Mouse (Mus musculus) thymus, adult 18-20 months (tissue): ENCODE data around the gene Zfp385c.

ENCODE experiments used
- DNase-seq, 2 experiments: peaks; one replicate each; pipeline ENCODE4 v3.0.0; 2022; ENCODE audit warnings: mixed read lengths in 2 of 2

Zfp385c gene

DNA sequence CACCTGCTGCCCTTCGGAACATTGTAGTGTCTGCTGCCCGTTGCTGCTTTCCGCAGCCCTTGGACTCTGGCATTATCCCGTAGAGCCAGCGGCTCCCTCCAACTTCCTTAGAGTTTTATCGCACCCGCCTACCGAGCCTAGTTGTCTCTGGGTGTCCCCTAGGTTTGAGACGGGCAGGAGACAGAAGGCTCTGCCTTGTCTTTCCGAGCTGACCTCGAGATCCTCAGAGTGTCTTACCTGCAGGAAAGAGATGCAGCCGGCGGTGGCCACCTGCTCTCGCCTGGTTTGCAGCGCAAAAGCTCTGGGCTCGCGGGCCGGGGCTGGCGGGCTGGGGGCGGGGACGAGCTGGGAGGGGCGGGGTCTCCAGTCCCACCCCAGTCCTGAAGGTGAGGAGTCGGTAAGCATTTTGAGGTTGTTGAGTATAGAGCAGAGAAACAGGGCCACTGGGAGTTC lies at the start of gene Zfp385c:
TSS of gene Zfp385c (minus strand) at position 292 of the 453 bp plus-strand sequence.
- no peak for DNase-seq

DNA sequence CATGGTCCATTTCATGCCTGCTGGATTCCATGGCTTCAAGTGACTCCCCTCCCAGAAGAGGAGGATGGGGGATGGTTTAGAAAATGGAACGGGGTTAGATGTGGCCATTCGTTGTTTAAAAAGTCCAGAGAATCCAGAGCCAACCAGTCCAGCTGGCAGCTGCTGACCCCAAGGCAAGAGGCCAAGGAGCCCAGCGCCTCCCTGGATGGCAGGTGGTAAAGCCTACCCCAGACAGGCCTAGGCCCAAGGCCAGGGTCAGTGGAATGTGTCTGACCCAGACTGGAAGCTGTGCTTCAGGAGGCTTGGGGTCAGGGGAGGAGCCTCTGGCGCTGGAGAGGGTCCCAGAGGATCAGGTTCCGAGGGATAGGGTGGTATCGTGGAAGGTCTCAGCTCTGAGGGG lies 49.1 kb upstream of the Zfp385c start:
- DNase-seq: no peak

DNA sequence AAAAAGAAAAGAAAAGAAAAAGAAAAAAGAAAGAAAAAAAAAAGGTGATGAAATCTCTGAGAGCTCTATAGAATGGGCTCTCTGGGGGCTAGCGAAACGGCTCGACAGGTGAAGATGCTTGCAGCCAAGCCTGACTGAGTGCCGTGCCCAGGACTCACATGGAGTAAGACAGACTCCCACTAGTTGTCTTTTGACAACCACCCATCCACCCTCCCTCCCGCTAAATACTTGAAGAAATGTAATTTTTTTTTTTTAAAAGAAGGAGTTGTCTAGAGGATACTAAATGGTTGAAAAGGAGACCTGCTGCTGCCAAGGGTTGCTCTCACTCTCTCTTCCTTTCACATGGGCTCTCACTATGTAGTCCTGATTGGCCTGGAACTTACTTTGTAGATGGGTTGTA lies 46.5 kb upstream of the Zfp385c start:
- DNase-seq: no peak

DNA sequence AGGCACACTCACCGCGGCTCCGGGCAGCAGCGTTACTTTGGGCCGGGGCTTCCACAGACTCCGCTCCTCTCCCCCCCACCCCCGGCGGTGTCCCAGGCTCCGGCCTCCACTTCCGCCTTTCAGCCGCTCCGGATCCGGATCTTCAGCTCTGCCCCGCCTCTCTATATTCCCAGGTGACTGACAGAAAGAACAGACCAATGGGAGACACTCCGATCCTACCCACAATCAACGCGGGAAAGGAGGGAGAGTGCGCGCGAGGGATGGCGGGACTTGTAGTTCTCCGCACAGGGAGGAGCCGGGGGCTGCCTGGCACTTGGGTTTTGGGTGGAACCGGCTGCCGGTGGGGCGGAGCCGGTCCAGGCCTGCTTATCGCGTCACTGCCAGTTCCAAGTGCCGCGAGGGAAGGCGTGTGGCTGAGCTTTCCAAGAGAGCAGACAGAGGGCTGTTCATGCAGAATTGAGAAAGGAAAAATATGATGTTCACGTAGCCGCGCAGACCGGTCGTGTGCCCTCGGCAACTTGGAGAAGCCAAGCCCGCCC lies 45.9 kb upstream of the Zfp385c start, which contains the start of gene Rab5c:
TSS of gene Rab5c (minus strand) at position 150 of the 539 bp plus-strand sequence.
- peak; percentile 99 for DNase-seq

DNA sequence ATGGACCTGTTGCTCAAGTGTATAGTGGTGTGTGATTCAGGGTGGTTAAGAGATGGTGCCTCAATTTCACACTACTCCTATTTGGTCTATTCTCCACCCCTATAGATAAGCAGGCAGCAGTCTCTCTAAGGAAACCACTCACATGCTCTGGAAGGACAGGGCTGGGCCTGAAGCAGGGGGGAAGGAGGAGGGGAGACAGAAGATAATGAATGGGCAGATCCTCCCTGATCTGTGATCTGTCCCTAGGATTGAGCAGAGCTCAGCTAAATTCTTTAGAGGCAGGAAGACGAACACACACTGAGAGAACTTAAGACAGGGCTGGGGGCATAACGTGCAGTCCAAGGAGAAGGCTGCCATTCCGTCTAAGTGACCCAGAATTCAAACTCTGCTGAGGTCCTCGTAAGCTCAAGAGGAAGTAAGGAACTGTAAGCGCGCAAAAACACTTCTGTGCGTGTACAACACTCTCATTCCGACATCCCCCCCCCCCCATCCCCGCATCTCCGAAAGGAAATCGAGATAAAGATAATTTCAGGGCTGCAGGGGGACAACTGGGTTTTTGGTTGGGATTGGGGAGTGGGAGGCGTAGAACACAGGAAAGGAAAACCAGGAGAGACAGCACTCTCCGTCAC lies 45.0 kb upstream of the Zfp385c start:
- no peak for DNase-seq

DNA sequence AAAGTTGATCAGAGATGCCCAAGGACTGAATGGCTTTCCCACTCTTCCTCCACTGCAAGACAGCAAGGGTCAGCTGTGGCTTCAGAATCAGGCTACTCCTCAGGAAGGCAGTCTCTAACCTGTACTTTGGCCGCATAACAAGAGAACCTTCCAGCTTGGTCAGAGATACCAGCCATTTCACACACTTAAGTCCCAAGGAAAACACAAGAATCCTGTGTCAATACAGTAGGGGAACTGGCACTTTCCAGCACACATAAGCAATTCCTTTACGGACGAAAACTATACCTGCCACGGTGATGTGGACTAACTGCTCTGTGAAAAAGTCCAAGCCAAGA lies 44.5 kb upstream of the Zfp385c start:
- no peak for DNase-seq

DNA sequence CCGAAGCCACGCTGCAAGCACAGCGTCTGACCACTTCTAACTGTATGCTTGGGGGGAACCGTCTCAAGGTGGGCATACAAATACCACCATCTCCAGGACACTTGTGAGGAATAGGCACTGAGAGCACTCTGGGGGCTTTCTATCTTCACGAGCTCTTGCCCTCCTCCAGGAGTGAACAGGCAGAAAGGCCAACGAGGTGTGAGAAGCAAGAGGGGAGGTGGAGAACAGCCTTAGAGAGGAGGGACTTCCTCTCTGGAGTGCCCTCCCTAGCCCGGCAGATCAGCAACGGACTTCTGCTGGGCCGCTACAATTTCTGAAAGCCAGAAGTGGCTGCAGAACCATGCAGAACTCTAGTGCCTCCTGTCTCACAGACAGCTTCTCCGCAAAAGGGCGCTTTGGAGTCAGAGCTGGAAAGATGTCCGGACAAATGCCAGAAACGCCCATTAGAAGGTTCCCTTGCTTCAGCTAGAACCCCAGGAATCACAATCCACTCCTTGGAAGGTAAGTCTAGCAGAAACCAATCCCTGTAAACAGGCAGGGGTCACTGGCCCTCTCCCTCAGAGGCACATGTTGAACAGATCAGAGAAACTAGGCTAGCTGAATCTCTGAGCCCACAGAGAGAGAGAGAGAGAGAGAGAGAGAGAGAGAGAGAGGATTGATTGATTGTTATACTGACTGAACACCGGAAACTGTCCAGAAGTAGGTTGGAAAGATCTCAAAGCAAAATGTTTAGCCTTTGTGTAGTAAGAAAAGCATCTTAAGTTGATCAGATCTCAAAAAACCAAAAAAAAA lies 43.9 kb upstream of the Zfp385c start:
- peak in 1 of 2 experiments; percentile 12 for DNase-seq

DNA sequence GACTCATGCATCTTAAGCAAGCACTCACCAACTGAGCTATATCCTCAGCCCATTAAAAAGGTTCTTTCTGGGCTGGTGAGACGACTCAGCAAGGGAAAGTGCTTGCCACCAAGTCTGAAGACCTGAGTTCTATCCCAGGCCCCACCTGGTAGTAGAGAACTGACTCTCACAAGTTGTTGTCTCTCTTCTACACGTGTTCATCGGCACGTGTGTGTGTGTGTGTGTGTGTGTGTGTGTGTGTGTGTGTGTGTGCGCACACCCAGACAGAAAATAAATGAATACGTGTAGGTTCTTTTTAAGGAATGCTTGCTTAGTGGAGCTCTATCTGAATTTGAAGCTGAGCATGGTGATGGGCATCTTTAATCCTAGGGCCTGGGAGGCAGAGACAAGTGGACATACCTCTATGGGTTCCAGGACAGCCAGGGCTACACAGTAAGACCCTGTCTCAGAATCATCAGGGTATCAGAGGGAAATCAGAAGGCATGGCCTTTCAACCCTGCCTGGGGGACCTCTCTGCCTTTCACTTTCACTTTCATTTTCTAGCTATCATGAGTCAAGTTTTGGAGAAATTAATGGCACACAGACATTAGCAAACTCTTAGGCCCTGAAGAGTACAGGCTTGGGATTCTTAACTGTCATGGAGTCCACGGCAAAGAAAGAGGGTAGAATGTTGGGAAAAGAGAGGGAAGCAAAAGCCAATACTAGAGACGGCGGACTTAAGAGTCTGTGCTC lies 43.0 kb upstream of the Zfp385c start:
- DNase-seq: no peak

DNA sequence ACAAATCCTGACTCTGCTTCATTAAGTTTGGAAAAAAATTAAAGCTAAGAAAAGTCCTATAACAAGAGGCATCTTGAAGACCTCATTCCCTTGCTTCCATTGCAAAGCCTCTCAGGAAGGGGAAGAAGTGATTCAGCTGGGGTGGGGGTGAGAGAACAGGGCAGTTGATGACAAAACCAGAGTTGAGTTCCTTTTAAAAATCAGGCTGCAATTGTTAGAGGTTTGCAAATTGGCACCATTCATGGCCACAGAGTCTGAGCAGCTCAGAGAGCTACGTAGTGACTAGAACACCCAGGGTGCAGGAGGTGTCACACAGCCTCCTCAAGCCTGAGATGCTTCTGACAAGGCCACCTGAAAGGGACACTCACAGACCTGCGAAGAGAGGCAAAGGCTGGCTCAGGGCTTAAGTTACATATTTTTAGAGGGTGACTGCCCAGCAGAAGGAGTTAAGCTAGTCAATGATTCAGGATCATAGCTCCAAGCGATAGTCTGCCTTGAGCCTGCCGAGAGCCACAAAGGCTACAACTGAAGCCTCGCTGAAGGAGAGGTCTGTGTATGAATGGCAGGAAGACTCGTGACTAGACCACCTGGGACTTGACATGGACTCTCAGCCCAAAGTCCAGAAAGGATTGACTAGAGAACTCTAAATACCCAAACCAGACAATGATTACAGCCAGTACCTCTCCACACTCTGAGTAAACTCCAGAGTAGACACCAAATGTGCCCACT lies 38.4 kb upstream of the Zfp385c start:
- no peak for DNase-seq

DNA sequence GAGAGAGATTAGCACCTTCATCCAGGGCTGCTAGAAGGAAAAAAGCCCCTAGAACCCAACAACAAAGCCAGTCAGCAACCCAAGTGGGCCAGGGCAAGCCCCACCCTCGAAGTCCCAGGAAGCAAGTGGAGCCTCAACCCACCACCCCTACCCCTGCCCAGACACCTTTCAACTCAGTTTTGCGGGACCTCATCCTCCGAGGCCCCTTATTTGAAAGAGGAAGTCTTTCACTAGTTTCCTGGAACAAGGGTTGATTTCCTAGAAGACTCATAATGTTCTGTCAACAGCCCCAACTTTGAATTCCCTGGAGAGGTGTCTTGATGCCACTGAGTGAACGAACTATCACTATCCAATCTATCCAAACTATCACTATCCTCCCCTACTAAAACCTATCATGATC lies 37.7 kb upstream of the Zfp385c start:
- DNase-seq: no peak

DNA sequence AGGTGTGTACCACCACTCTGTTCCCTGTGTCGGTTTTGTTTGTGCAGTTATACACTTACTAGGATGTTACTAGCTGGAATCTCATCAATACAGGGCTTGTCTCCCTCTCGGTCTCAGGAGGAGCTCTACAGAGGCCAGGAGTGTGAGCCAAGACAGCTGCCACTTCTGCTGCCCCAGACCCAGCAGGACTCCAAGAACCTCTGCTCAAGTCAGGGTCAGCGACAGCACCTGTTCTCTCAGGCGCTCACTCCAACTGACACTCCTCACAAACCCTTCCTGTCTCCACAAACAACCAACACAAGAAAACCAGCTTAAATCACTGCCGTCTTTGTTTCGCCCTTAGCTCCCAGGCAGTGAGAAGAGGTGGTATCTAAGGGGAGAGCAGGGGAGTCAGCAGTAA lies 36.3 kb upstream of the Zfp385c start:
- no peak for DNase-seq

DNA sequence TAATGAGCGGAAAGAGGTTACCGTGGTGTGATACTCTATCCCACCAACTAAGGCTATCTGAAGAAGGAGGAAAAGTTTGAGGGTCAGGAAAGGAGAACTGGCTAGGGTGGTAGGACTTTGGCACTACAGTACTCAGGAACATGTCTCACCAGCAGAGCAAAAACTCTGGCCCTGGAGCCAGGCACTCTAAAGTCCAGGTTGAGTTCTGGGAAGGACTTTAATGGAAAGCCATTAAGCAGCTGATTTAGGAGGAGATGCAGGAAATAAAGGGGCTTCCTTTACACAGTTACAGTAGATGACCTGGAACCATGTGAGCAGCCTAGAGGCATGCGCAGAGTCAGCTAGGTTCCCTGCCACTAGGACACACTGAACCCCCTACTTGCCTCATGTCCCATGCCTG lies 34.9 kb upstream of the Zfp385c start:
- no peak for DNase-seq

DNA sequence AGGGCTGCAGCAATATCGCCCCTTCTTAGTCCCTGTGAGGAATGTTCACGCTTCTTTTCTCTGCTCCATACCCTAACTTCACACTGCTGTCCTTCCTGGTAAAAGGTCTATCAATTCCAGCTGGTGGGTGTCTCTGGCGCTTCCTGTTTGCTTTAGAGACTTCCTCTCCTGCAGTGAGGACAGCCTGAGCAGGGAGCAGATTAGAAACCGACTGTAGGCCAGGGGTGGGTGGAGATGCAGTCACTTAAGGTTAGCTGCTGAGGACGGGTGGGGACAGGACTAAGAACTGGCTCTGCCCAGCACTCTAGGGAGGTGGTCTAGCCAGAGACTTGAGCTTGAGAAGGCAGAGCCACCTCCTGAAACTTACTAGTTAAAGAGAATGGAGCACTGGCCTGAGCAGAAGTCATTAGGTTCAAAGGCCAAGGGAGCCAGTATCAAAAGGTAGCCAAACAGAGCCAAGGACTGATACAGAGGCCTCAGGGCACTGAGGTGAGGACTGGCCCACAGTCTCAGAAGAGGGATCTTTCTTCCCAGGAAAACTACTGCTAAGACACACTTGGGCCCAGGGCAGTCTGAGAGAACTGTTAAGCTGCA lies 32.8 kb upstream of the Zfp385c start:
- no peak for DNase-seq

DNA sequence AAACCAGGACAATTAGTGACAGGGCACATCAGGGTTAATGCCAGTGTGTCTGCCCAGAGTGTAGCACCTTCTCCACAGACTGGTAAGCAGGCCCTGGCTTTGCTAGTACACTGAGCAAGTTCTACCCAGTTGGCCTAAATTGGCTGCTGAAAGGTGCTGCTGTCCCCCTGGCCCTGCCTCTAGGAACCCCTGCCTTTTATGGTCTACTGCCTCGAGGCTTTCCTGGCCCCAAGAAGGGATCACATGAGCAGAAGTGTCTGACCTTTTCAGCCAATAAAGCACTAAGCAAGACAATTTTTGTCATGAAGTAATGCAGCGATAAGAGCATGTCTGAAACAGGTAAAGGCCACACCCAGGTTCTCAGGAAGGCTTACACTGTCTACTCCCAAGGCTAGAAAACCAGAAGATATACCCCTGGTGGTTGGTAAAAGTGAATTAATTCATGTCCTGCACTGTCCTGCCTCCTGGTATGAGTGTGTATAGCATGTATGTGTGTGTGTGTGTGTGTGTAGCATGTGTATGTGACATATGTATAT lies 30.3 kb upstream of the Zfp385c start:
- DNase-seq: no peak

DNA sequence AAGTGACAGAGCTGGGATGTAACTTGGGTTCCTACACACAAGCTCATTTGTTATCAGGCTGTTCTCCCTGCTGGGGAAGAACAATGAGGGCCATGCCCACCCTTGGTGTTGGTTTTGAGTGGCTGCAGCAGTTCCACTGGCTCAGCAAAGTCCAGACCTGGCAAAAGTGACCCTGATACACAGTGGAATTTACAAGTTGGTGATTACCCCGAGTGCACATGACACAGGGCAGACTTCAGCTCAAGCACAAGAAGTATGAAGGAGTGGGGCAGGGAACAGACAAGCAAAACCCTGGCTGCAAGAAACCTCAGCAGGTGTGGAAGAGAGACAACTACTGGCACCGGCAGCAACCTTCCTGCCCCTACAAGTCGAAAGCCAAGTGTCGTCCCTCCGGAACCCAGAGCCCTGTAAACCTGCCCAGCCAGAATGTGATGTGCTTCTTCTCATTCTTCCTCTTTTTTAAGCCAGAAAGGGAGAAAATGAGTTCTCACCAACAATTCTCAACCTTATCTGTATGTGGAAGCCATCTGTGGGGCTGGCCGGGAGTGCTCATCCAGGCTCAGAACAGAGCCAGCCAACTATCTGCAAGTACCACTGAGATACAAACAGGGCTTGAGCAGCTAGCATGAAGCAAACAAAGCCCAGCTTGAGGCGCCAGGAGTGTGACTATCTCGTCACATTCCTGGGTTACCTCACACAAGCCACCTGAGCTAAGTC lies 29.7 kb upstream of the Zfp385c start:
- DNase-seq: no peak

DNA sequence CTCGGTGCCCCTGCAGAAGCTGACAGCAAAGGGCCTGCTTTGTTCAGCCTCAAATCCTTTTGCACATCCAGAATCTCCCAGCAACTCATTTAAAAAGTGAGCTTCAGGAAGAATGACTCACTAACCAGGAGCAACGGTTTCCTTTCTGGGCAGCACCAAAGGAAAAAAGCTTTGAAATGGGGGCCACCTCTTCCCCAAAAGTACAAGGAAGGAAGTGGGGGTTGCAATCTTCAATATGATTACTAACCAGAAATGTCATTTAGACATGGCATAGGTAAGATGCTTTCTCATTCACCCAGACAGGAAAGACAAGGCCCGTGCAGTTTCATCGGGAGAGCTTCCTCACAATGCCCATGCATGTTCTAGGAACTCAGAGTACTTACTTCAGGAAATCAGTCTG lies 29.0 kb upstream of the Zfp385c start:
- no peak for DNase-seq

DNA sequence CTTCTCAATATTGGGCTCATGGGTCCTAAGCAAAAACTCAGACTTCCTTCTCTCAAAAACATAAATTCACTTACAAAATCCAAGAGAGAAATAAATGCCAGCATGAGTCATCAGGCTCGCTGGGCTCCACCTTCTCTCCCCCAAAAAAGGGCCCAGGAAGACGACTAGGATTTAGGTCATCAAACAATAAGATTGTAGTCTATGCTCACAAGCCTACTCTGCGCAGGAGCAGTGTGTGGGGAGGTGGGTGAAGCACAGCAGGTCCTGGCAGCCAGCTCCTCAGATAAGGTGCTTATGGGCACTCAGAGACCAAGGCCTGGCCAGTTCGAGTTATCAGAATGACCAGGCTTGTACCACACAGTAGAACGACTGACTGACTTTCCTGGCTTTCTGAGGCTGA lies 28.1 kb upstream of the Zfp385c start:
- DNase-seq: no peak

DNA sequence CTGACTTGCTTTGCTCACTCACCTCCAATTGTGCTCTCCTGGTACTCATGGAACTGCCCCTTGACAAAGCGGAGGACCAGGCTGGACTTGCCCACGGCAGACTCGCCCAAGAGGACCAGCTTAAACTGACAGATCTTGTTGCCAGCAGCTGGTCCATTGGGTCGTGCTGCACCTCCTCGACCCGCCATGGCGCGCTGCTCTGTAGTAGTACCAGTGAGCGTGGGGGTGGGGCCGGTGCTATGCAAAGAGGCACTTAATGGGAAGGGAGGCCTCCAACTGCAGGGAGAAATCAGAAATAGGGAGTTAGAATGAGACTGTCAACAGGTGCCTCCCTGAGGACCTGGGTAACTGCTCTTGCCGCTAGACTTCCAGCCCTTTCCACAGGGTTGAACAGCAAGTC lies 27.6 kb upstream of the Zfp385c start:
- no peak for DNase-seq

DNA sequence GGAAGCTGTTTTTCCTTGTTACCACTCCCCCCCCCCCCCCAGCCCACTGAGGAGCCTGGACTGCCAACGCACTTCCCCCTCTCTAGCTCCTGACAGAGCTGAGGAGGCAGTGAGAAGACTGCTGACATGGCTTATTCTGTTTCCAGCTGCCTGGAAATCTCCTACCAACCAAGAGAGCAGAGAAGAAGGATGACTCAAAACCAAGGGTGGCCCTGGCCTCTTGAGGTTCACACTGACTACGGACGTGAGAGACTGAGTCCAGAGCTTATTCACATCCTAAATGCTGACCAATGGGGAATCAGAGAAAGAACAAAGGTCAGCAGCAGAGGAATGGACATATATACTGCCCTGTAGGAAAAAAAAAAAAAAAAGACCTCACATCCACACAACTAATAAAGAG lies 27.1 kb upstream of the Zfp385c start:
- no peak for DNase-seq

DNA sequence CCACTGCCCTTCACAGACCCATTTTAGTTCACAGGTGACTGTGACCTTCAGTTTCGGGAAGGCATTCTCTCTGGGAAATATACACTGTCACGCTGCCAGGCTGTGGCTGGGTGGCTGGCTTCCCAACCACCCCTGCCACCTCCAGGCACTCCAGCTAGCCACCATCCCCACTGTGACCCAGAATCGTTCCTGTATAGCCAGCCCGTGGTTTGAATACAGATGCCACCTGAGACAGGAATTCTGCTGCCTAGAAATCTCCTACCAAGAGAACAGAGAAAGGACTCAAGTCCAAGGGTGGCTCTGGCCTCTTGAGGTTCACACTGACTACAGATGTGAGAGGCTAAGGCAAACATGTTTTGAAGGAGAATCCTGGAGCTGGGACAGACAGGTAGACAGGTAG lies 26.6 kb upstream of the Zfp385c start:
- no peak for DNase-seq

DNA sequence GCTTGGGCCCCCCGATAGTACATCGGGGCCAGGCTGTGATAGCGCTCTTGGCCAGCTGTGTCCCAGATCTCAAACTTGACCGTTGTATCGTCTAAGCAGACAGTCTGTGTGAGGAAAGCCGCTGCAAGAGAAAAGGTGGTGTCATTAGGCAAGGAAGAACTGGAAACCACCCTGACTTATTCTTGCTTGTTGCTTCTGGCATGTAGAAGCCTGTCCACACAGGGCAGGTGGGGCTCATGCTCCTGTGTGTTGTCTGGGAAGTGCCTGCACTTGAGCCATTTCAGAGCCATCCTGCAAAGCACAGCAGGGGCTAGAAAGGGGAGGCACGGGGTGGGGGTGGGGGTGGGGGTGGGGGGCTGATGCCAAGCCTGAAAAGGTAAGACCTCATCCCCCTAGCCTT lies 26.2 kb upstream of the Zfp385c start:
- no peak for DNase-seq

DNA sequence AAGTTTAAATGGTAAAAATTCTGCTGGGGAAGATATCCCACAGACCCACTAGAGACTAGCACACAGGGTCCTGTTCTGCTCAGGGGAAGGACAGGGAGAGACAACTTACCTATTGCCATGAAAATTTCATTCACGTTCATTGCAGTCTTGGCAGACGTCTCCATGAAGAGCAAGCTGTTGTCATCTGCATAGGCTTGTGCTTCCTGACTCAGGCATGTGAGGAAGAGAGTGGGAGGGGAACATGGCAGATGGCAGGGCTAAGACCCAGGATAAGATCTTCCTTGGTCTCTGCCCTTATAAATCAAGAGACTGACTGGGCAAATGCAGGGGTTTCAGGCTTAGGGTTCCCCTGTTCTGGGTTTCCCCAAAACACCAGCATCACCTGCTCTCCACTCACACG lies 24.4 kb upstream of the Zfp385c start:
- DNase-seq: no peak
